Mouse (Mus musculus) layer of hippocampus, postnatal 10 days (tissue): ENCODE results near the gene Otud7b. TPM values are rescaled to one million over a fixed set of nuclear protein-coding genes. Genes with fewer than 3 reads are reported as not detected.

ENCODE experiments used
- DNase-seq, 2 experiments: peaks; one replicate each; pipeline ENCODE4 v3.0.0; 2021; ENCODE audit warnings: low spot score in 2 of 2
- long read RNA-seq: library from polyadenylated mRNA; stranded (forward); transcript quantifications from one replicate; pipeline ENCODE4 v2.0.0, GENCODE M21; 2023
- total RNA-seq, 2 experiments: library from RNA; stranded (reverse); gene quantifications; 2 replicates each; pipeline ENCODE4 v1.2.3; 2021

The Otud7b gene
- total RNA-seq = 10 to 100 TPM; 17.7 to 21.0 TPM
- long read RNA-seq, full-length matches to known transcripts = 2 of 6 reads
- long read RNA-seq, partial matches to known transcripts = 0 of 6 reads
- long read RNA-seq, other reads (novel, unspliced or antisense) = 4 of 6 reads

- peak; percentile 70 to 79 for DNase-seq
Observed at GRCm38 (mm10) chr3:96104261-96105065, at the start of gene Otud7b. Gene Otud7b, plus strand, starts transcription at chr3:96104527.

- DNase-seq = no peak
Observed at GRCm38 (mm10) chr3:96055294-96055693, 49.0 kb upstream of the Otud7b start.

- DNase-seq = no peak
Observed at GRCm38 (mm10) chr3:96056031-96056430, 48.3 kb upstream of the Otud7b start.

GRCm38 (mm10) chr3:96057747-96058204, 46.6 kb upstream of the Otud7b start:
- DNase-seq = peak; percentile 90 to 91

- DNase-seq = peak; percentile 70 to 71
Observed at GRCm38 (mm10) chr3:96058231-96058896, 46.0 kb upstream of the Otud7b start, which contains the start of gene Vps45. Gene Vps45, minus strand, starts transcription at chr3:96058466.

GRCm38 (mm10) chr3:96060146-96060545, 44.2 kb upstream of the Otud7b start:
- DNase-seq = no peak

GRCm38 (mm10) chr3:96063299-96063698, 41.0 kb upstream of the Otud7b start:
- no peak for DNase-seq

GRCm38 (mm10) chr3:96064217-96064616, 40.1 kb upstream of the Otud7b start:
- no peak for DNase-seq

- no peak for DNase-seq
Observed at GRCm38 (mm10) chr3:96065147-96065546, 39.2 kb upstream of the Otud7b start.

- peak; percentile 69 to 73 for DNase-seq
Observed at GRCm38 (mm10) chr3:96065754-96066375, 38.5 kb upstream of the Otud7b start.

GRCm38 (mm10) chr3:96066741-96067140, 37.6 kb upstream of the Otud7b start:
- DNase-seq = no peak

- DNase-seq = no peak
Observed at GRCm38 (mm10) chr3:96069046-96069445, 35.3 kb upstream of the Otud7b start.

- no peak for DNase-seq
Observed at GRCm38 (mm10) chr3:96069542-96069941, 34.8 kb upstream of the Otud7b start.

GRCm38 (mm10) chr3:96070241-96070640, 34.1 kb upstream of the Otud7b start:
- DNase-seq = no peak

GRCm38 (mm10) chr3:96072921-96073486, 31.3 kb upstream of the Otud7b start:
- DNase-seq = no peak

GRCm38 (mm10) chr3:96078066-96078465, 26.3 kb upstream of the Otud7b start:
- DNase-seq = no peak

- DNase-seq = no peak
Observed at GRCm38 (mm10) chr3:96078711-96079110, 25.6 kb upstream of the Otud7b start.

GRCm38 (mm10) chr3:96081006-96081405, 23.3 kb upstream of the Otud7b start:
- DNase-seq = no peak

GRCm38 (mm10) chr3:96081650-96082049, 22.7 kb upstream of the Otud7b start:
- DNase-seq = no peak

- DNase-seq = no peak
Observed at GRCm38 (mm10) chr3:96082100-96082499, 22.2 kb upstream of the Otud7b start.
